In the genomic region with DNA sequence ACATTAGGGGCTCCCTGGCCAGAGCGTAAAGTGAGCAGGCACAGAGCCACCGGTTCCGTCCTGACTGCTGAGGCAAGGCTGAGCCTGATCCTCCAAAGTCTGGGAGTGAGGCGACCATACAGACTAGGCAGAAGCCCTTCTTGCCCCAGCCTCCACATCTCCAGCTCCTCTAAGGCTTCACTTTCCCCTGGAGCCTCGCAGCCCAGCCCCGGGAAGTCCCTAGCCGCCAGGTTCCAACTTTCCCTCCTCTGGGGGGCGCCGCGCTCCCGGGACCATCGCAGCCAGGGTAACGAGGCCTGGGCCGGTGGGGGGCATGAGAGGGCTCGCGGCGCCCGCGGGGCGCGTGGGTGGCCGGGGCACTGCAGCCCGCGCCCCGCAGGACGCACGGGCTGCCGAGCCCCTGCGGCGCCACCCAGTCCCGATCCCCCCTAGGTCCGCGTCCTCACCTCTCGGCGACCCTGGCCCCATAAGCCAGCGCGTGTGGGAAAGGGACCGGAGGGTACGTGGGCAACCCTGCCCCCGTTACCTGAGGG, we compare ENCODE assay signal across 8 mouse cellular contexts. TPM values are rescaled to one million over a fixed set of nuclear protein-coding genes. Genes with fewer than 3 reads are reported as not detected.
DNase-seq lines count a peak whose midpoint lies in the region; ATAC-seq and TF ChIP-seq lines count a peak whose summit lies in the region.

No protein-coding gene starts in this region.

- H3K9ac ChIP-seq in heart, embryonic 12.5 days = peak overlapping the region; percentile 80
- peak overlapping the region; percentile 86 for H3K9ac ChIP-seq in kidney, embryonic 16.5 days (replicated peaks; ENCODE audit: low read length)
- H3K9ac ChIP-seq in liver, adult 2 months (ENCODE audit: low read depth, low read length) = peak overlapping the region; percentile 92

- peak overlapping the region; percentile 65 for H3K4me3 ChIP-seq in heart, embryonic 12.5 days
- H3K4me3 ChIP-seq in kidney, embryonic 16.5 days (ENCODE audit: low read length) = peak overlapping the region; percentile 74
- H3K4me3 ChIP-seq in liver, adult 2 months (ENCODE audit: insufficient read depth, low read depth, low read length) = peak overlapping the region; percentile 91

- peak; percentile 83 for DNase-seq in CD4-positive helper T cell, adult 2 months (ENCODE audit: low read depth, low spot score)
- DNase-seq in brain, embryonic 14.5 days (ENCODE audit: low read depth) = peak; percentile 71
- DNase-seq in liver, adult 2 months (ENCODE audit: extremely low read depth, low read depth, low spot score) = peak; percentile 22
- DNase-seq in monocyte, adult 2 months (ENCODE audit: low read depth in 1 of 2, low spot score in 2 of 2) = peak; percentile 40 to 68
- DNase-seq in spleen, postnatal 14 days (ENCODE audit: low spot score in 2 of 2) = peak; percentile 64 to 73

- H3K4me2 ChIP-seq in heart, embryonic 12.5 days = peak overlapping the region; percentile 70
- peak overlapping the region; percentile 73 for H3K4me2 ChIP-seq in kidney, embryonic 16.5 days (replicated peaks; ENCODE audit: low read depth, low read length)

- ATAC-seq in erythroblast, adult 5-6 weeks (replicated peaks; ENCODE audit: low FRiP score, poor library complexity, severe bottlenecking) = peak; percentile 14; the same call in 1 of the 2 replicates
- ATAC-seq in heart, embryonic 12.5 days (ENCODE audit: insufficient number of reproducible peaks, low FRiP score) = peak; percentile 77
- ATAC-seq in kidney, embryonic 16.5 days (ENCODE audit: low FRiP score, low TSS enrichment) = peak; percentile 71

- no peaks in the 10 kb centered on the region for H3K36me3 ChIP-seq in heart, embryonic 12.5 days
- H3K36me3 ChIP-seq in kidney, embryonic 16.5 days (ENCODE audit: insufficient read depth, low read length) = no peaks in the 10 kb centered on the region
- no peaks in the 10 kb centered on the region for H3K36me3 ChIP-seq in liver, adult 2 months (ENCODE audit: control insufficient read depth, insufficient read depth, low read length)

- WGBS in heart, embryonic 12.5 days = under 1% methylated on average over 40 of the region's 40 CpGs
- 0% methylated on average over 34 of the region's 40 CpGs for WGBS in kidney, embryonic 16.5 days
- under 1% methylated on average over 37 of the region's 40 CpGs for WGBS in liver, adult 2 months

- peaks cover 38% of the 10 kb centered on the region for H3K4me1 ChIP-seq in heart, embryonic 12.5 days (replicated peaks)
- H3K4me1 ChIP-seq in kidney, embryonic 16.5 days (ENCODE audit: insufficient read depth, low read length) = peaks cover 38% of the 10 kb centered on the region
- H3K4me1 ChIP-seq in liver, adult 2 months (ENCODE audit: control insufficient read depth, insufficient read depth, low read length) = peaks cover 7% of the 10 kb centered on the region

- TF ChIP-seq CTCF in brain, embryonic 14.5 days (IDR thresholded peaks at IDR 0.05; ENCODE audit: borderline replicate concordance, extremely low read depth, insufficient read depth, insufficient read length) = peak; percentile 36; the same call in 1 of the 2 replicates
- TF ChIP-seq CTCF in liver, adult 2 months (IDR thresholded peaks at IDR 0.05; ENCODE audit: low read depth, low read length) = peak; percentile 64

- peaks cover 10% of the 10 kb centered on the region; the same call in 1 of the 2 replicates for H3K79me2 ChIP-seq in liver, adult 2 months (ENCODE audit: control insufficient read depth, insufficient read depth, low read length)

- TF ChIP-seq POLR2A in brain, embryonic 14.5 days (IDR thresholded peaks at IDR 0.05; ENCODE audit: borderline replicate concordance, extremely low read depth, insufficient read depth, insufficient read length, poor library complexity, severe bottlenecking) = no peak
- TF ChIP-seq POLR2A in liver, adult 2 months (IDR thresholded peaks at IDR 0.05; ENCODE audit: extremely low read depth, insufficient read depth, low read length) = no peak

- H3K27ac ChIP-seq in heart, embryonic 12.5 days (ENCODE audit: poor library complexity, severe bottlenecking) = peak overlapping the region; percentile 92
- peak overlapping the region; percentile 92 for H3K27ac ChIP-seq in kidney, embryonic 16.5 days (ENCODE audit: low read length)
- H3K27ac ChIP-seq in liver, adult 2 months (replicated peaks; ENCODE audit: insufficient read depth, low read depth, low read length) = peak overlapping the region; percentile 79

- H3K27me3 ChIP-seq in heart, embryonic 12.5 days (replicated peaks) = no peaks in the 10 kb centered on the region
- no peaks in the 10 kb centered on the region for H3K27me3 ChIP-seq in kidney, embryonic 16.5 days (ENCODE audit: insufficient read depth, low read length)
- no peaks in the 10 kb centered on the region for H3K27me3 ChIP-seq in liver, adult 2 months (ENCODE audit: control insufficient read depth, insufficient read depth, low read length)

- H3K9me3 ChIP-seq in heart, embryonic 12.5 days (replicated peaks) = no peaks in the 10 kb centered on the region
- no peaks in the 10 kb centered on the region for H3K9me3 ChIP-seq in kidney, embryonic 16.5 days (ENCODE audit: low read length)

RNA-seq across cellular contexts. Expression of a gene that starts 0.4 kb away (rescaled TPM):
- polyA plus RNA-seq in brain, embryonic 14.5 days (2012; rRNA removed) = 3.4 and 6.3 TPM in 2 replicates
- total RNA-seq in erythroblast, adult 5-6 weeks (2015; ENCODE audit: low replicate concordance) = 1.3 and 3.8 TPM in 2 replicates
- total RNA-seq in erythroblast, adult 5-6 weeks (2017; ENCODE audit: low replicate concordance) = 1.4 and 2.2 TPM in 2 replicates
- 15.0 and 16.3 TPM in 2 replicates for polyA plus RNA-seq in heart, embryonic 12.5 days (2016; fragmentation: Nextera tagmentation; extraction: Ambion mirVana)
- 14.0 and 16.9 TPM in 2 replicates for polyA plus RNA-seq in kidney, embryonic 16.5 days (2015; fragmentation: Nextera tagmentation; extraction: Ambion mirVana)
- total RNA-seq in liver, adult 2 months (2014; rRNA removed) = 9.4 and 10.7 TPM in 2 replicates
- polyA plus RNA-seq in liver, adult 2 months (2012; rRNA removed) = 2.1 and 2.8 TPM in 2 replicates

RNA-seq across cellular contexts. Expression of a gene that starts 0.9 kb away (rescaled TPM):
- 84.9 and 96.5 TPM in 2 replicates for polyA plus RNA-seq in brain, embryonic 14.5 days (2012; rRNA removed)
- 6.7 and 9.0 TPM in 2 replicates for total RNA-seq in erythroblast, adult 5-6 weeks (2015; ENCODE audit: low replicate concordance)
- 7.0 and 9.4 TPM in 2 replicates for total RNA-seq in erythroblast, adult 5-6 weeks (2017; ENCODE audit: low replicate concordance)
- polyA plus RNA-seq in heart, embryonic 12.5 days (2016; fragmentation: Nextera tagmentation; extraction: Ambion mirVana) = 62.1 and 63.0 TPM in 2 replicates
- polyA plus RNA-seq in kidney, embryonic 16.5 days (2015; fragmentation: Nextera tagmentation; extraction: Ambion mirVana) = 59.7 and 69.6 TPM in 2 replicates
- 6.6 and 8.3 TPM in 2 replicates for total RNA-seq in liver, adult 2 months (2014; rRNA removed)
- polyA plus RNA-seq in liver, adult 2 months (2012; rRNA removed) = 6.0 and 6.8 TPM in 2 replicates

Comparison
In these comparisons a context has a peak if more than half of its experiments do, and no peak if none do; other contexts are left out.
1. Peak in every context shown above with its lines: DNase-seq, ATAC-seq, H3K4me3 ChIP-seq and H3K27ac ChIP-seq.
2. DNase-seq: peak in every context shown above with its lines; median percentile 83 in CD4-positive helper T cell, adult 2 months; 71 in brain, embryonic 14.5 days; 68 in spleen, postnatal 14 days; 54 in monocyte, adult 2 months; 22 in liver, adult 2 months.
3. ATAC-seq: peak in every context shown above with its lines; median percentile 77 in heart, embryonic 12.5 days; 71 in kidney, embryonic 16.5 days; 14 in erythroblast, adult 5-6 weeks.